16 mouse cellular contexts compared by ENCODE assay signal in genomic region chr11:24972359-24972758, GRCm38 (mm10).
"Had no signal": no experiment of that assay in that cellular context is flagged by ENCODE, and none has a peak within 500 bp of the region (broad histone marks: within the 10 kb centered on the region; RNA-seq: fewer than 3 reads in every experiment).

No protein-coding gene starts in this region.

- DNase-seq: liver, postnatal 0 days; lung, adult 2 months; lung, postnatal 14 days; lung, postnatal 36 days; right cerebral cortex, postnatal 14 days; thymus, adult 18-20 months; thymus, postnatal 14 days; thymus, postnatal 36 days had no signal

- H3K4me1 ChIP-seq: lung, embryonic 15.5 days; megakaryocyte, embryonic 14.5 days; midbrain, embryonic 13.5 days; midbrain, embryonic 15.5 days; neural tube, embryonic 12.5 days had no signal

- H3K4me3 ChIP-seq: lung, embryonic 15.5 days; megakaryocyte, embryonic 14.5 days; midbrain, embryonic 13.5 days; midbrain, embryonic 15.5 days; neural tube, embryonic 12.5 days had no signal

- ATAC-seq: liver, postnatal 0 days; lung, postnatal 0 days; midbrain, embryonic 13.5 days; midbrain, embryonic 15.5 days had no signal

- H3K9ac ChIP-seq: liver, postnatal 0 days; lung, embryonic 15.5 days; midbrain, embryonic 13.5 days; midbrain, embryonic 15.5 days; neural tube, embryonic 12.5 days had no signal

- H3K4me2 ChIP-seq: lung, embryonic 15.5 days; midbrain, embryonic 11.5 days; midbrain, embryonic 13.5 days; midbrain, embryonic 15.5 days; neural tube, embryonic 12.5 days had no signal

- H3K9me3 ChIP-seq: lung, embryonic 15.5 days; megakaryocyte, embryonic 14.5 days; midbrain, embryonic 13.5 days; midbrain, embryonic 15.5 days; neural tube, embryonic 12.5 days had no signal

- H3K27ac ChIP-seq: lung, embryonic 15.5 days; macrophage; midbrain, embryonic 13.5 days; midbrain, embryonic 15.5 days; neural tube, embryonic 12.5 days had no signal

- H3K27me3 ChIP-seq: lung, embryonic 15.5 days; megakaryocyte, embryonic 14.5 days; midbrain, embryonic 13.5 days; midbrain, embryonic 15.5 days; neural tube, embryonic 12.5 days had no signal

- H3K36me3 ChIP-seq: lung, embryonic 15.5 days; midbrain, embryonic 13.5 days; midbrain, embryonic 15.5 days; neural tube, embryonic 12.5 days had no signal
